Mouse (Mus musculus): ENCODE results near the gene Rxylt1. TPM values are rescaled to one million over a fixed set of nuclear protein-coding genes. Genes with fewer than 3 reads are reported as not detected.

Rxylt1 gene
- 45.6 and 47.4 TPM in 2 replicates for polyA plus RNA-seq (2014; fragmentation: Nextera tagmentation; extraction: Ambion mirVana)

- no peaks in the 10 kb centered on the region for H3K9me3 ChIP-seq (ENCODE audit: control insufficient read depth, low read length)
- no peaks in the 10 kb centered on the region for H3K27me3 ChIP-seq (ENCODE audit: control insufficient read depth, insufficient read depth, low read length)
- peak; percentile 98 for ATAC-seq (ENCODE audit: low read depth)
- H3K4me3 ChIP-seq (ENCODE audit: low read depth, low read length) = peak within 1 kb of the TSS; percentile 76
- WGBS = 1% methylated on average over 47 of the region's 48 CpGs
- peaks cover 11% of the 10 kb centered on the region; the same call in 1 of the 2 replicates for H3K4me1 ChIP-seq (ENCODE audit: control insufficient read depth, insufficient read depth, low read length)
- H3K36me3 ChIP-seq (ENCODE audit: control insufficient read depth, insufficient read depth, low read length) = no peaks in the 10 kb centered on the region
- peak within 1 kb of the TSS; percentile 84 for H3K9ac ChIP-seq (replicated peaks; ENCODE audit: low read depth, low read length)
- peak within 1 kb of the TSS; percentile 86 for H3K27ac ChIP-seq (ENCODE audit: low read depth, low read length)
- H3K4me2 ChIP-seq (ENCODE audit: low read depth, low read length) = peak within 1 kb of the TSS; percentile 85
Measured at GRCm38 (mm10) chr10:122096980-122097844, at the start of gene Rxylt1. TSS of gene Rxylt1 (minus strand) at chr10:122097371.

GRCm38 (mm10) chr10:122121290-122121970 is 24.3 kb upstream of the Rxylt1 start:
- WGBS = 85% methylated on average over 21 of the region's 21 CpGs
- no peak for ATAC-seq (ENCODE audit: low read depth)
- H3K27ac ChIP-seq (ENCODE audit: low read depth, low read length) = no peak overlapping the region

GRCm38 (mm10) chr10:122120500-122121289 is 23.5 kb upstream of the Rxylt1 start:
- Histone ChIP-seq H3K4me2 (ENCODE audit: low read depth, low read length) (peak overlapping the region; percentile 35), H3K4me3 (ENCODE audit: low read depth, low read length) (no peak overlapping the region), H3K9ac (replicated peaks; ENCODE audit: low read depth, low read length) (0 out of 2 replicates have a peak overlapping the region, but pooled peaks have one; percentile 7), H3K36me3 (ENCODE audit: control insufficient read depth, insufficient read depth, low read length) (no peaks in the 10 kb centered on the region), H3K27me3 (ENCODE audit: control insufficient read depth, insufficient read depth, low read length) (no peaks in the 10 kb centered on the region), H3K27ac (ENCODE audit: low read depth, low read length) (no peak overlapping the region), H3K9me3 (ENCODE audit: control insufficient read depth, low read length) (no peaks in the 10 kb centered on the region), H3K4me1 (ENCODE audit: control insufficient read depth, insufficient read depth, low read length) (no peaks in the 10 kb centered on the region)
- WGBS = 38% methylated on average over 16 of the region's 16 CpGs
- no peak for ATAC-seq (ENCODE audit: low read depth)

More at GRCm38 (mm10) chr10:122121290-122121970, 24.3 kb upstream of the Rxylt1 start:
- Histone ChIP-seq H3K4me1 (ENCODE audit: control insufficient read depth, insufficient read depth, low read length) (no peaks in the 10 kb centered on the region), H3K9me3 (ENCODE audit: control insufficient read depth, low read length) (no peaks in the 10 kb centered on the region), H3K4me3 (ENCODE audit: low read depth, low read length) (no peak overlapping the region), H3K9ac (replicated peaks; ENCODE audit: low read depth, low read length) (no peak overlapping the region), H3K4me2 (ENCODE audit: low read depth, low read length) (peak overlapping the region; percentile 35; the same call in 1 of the 2 replicates), H3K36me3 (ENCODE audit: control insufficient read depth, insufficient read depth, low read length) (no peaks in the 10 kb centered on the region), H3K27me3 (ENCODE audit: control insufficient read depth, insufficient read depth, low read length) (no peaks in the 10 kb centered on the region)

GRCm38 (mm10) chr10:122119451-122119850 is 22.3 kb upstream of the Rxylt1 start:
- no peak overlapping the region for H3K9ac ChIP-seq (replicated peaks; ENCODE audit: low read depth, low read length)
- WGBS = 78% methylated on average over 6 of the region's 6 CpGs

GRCm38 (mm10) chr10:122116636-122117035 is 19.5 kb upstream of the Rxylt1 start:
- Histone ChIP-seq H3K4me2 (ENCODE audit: low read depth, low read length) (no peak overlapping the region), H3K27me3 (ENCODE audit: control insufficient read depth, insufficient read depth, low read length) (no peaks in the 10 kb centered on the region), H3K9me3 (ENCODE audit: control insufficient read depth, low read length) (no peaks in the 10 kb centered on the region), H3K4me3 (ENCODE audit: low read depth, low read length) (no peak overlapping the region), H3K4me1 (ENCODE audit: control insufficient read depth, insufficient read depth, low read length) (no peaks in the 10 kb centered on the region), H3K9ac (replicated peaks; ENCODE audit: low read depth, low read length) (no peak overlapping the region), H3K36me3 (ENCODE audit: control insufficient read depth, insufficient read depth, low read length) (no peaks in the 10 kb centered on the region), H3K27ac (ENCODE audit: low read depth, low read length) (no peak overlapping the region)
- ATAC-seq (ENCODE audit: low read depth) = no peak
- WGBS = 89% methylated on average over 11 of the region's 11 CpGs

More at GRCm38 (mm10) chr10:122119451-122119850, 22.3 kb upstream of the Rxylt1 start:
- ATAC-seq (ENCODE audit: low read depth) = no peak
- Histone ChIP-seq H3K36me3 (ENCODE audit: control insufficient read depth, insufficient read depth, low read length) (no peaks in the 10 kb centered on the region), H3K9me3 (ENCODE audit: control insufficient read depth, low read length) (no peaks in the 10 kb centered on the region), H3K27me3 (ENCODE audit: control insufficient read depth, insufficient read depth, low read length) (no peaks in the 10 kb centered on the region), H3K4me3 (ENCODE audit: low read depth, low read length) (no peak overlapping the region), H3K4me1 (ENCODE audit: control insufficient read depth, insufficient read depth, low read length) (no peaks in the 10 kb centered on the region), H3K27ac (ENCODE audit: low read depth, low read length) (no peak overlapping the region), H3K4me2 (ENCODE audit: low read depth, low read length) (no peak overlapping the region)

GRCm38 (mm10) chr10:122106633-122107028 is 9.5 kb upstream of the Rxylt1 start:
- Histone ChIP-seq H3K4me1 (ENCODE audit: control insufficient read depth, insufficient read depth, low read length) (no peaks in the 10 kb centered on the region), H3K4me3 (ENCODE audit: low read depth, low read length) (no peak overlapping the region), H3K36me3 (ENCODE audit: control insufficient read depth, insufficient read depth, low read length) (no peaks in the 10 kb centered on the region), H3K9me3 (ENCODE audit: control insufficient read depth, low read length) (no peaks in the 10 kb centered on the region), H3K9ac (replicated peaks; ENCODE audit: low read depth, low read length) (no peak overlapping the region), H3K27me3 (ENCODE audit: control insufficient read depth, insufficient read depth, low read length) (no peaks in the 10 kb centered on the region), H3K4me2 (ENCODE audit: low read depth, low read length) (no peak overlapping the region), H3K27ac (ENCODE audit: low read depth, low read length) (no peak overlapping the region)
- ATAC-seq (ENCODE audit: low read depth) = no peak
- WGBS = 86% methylated on average over 3 of the region's 3 CpGs

- no peak overlapping the region for H3K4me2 ChIP-seq (ENCODE audit: low read depth, low read length)
- H3K36me3 ChIP-seq (ENCODE audit: control insufficient read depth, insufficient read depth, low read length) = no peaks in the 10 kb centered on the region
- no peak overlapping the region for H3K4me3 ChIP-seq (ENCODE audit: low read depth, low read length)
- H3K4me1 ChIP-seq (ENCODE audit: control insufficient read depth, insufficient read depth, low read length) = no peaks in the 10 kb centered on the region
- no peak overlapping the region for H3K9ac ChIP-seq (replicated peaks; ENCODE audit: low read depth, low read length)
- ATAC-seq (ENCODE audit: low read depth) = no peak
- H3K9me3 ChIP-seq (ENCODE audit: control insufficient read depth, low read length) = no peaks in the 10 kb centered on the region
- no peaks in the 10 kb centered on the region for H3K27me3 ChIP-seq (ENCODE audit: control insufficient read depth, insufficient read depth, low read length)
- 71% methylated on average over 10 of the region's 10 CpGs for WGBS
- no peak overlapping the region for H3K27ac ChIP-seq (ENCODE audit: low read depth, low read length)
Measured at GRCm38 (mm10) chr10:122105889-122106632, 8.9 kb upstream of the Rxylt1 start.

- no peak overlapping the region for H3K4me3 ChIP-seq (ENCODE audit: low read depth, low read length)
- H3K27ac ChIP-seq (ENCODE audit: low read depth, low read length) = no peak overlapping the region
- WGBS = 4% methylated on average over 3 of the region's 3 CpGs
- ATAC-seq (ENCODE audit: low read depth) = no peak; the same call in 1 of the 2 replicates
- H3K27me3 ChIP-seq (ENCODE audit: control insufficient read depth, insufficient read depth, low read length) = no peaks in the 10 kb centered on the region
- no peak overlapping the region for H3K4me2 ChIP-seq (ENCODE audit: low read depth, low read length)
- H3K9me3 ChIP-seq (ENCODE audit: control insufficient read depth, low read length) = no peaks in the 10 kb centered on the region
- H3K9ac ChIP-seq (replicated peaks; ENCODE audit: low read depth, low read length) = no peak overlapping the region
- no peaks in the 10 kb centered on the region for H3K36me3 ChIP-seq (ENCODE audit: control insufficient read depth, insufficient read depth, low read length)
- H3K4me1 ChIP-seq (ENCODE audit: control insufficient read depth, insufficient read depth, low read length) = no peaks in the 10 kb centered on the region
Measured at GRCm38 (mm10) chr10:122105407-122105806, 8.2 kb upstream of the Rxylt1 start.
